Mouse (Mus musculus): Measurements from ENCODE around the gene Relb. TPM values are rescaled to one million over a fixed set of nuclear protein-coding genes. Genes with fewer than 3 reads are reported as not detected.
A peak's percentile ranks its signal among the peaks of the same experiment; 100 is the strongest.

Gene Relb
- total and polyA plus RNA-seq, 3 experiments: 44.0 to 59.6 (median 58.1) TPM

DNA sequence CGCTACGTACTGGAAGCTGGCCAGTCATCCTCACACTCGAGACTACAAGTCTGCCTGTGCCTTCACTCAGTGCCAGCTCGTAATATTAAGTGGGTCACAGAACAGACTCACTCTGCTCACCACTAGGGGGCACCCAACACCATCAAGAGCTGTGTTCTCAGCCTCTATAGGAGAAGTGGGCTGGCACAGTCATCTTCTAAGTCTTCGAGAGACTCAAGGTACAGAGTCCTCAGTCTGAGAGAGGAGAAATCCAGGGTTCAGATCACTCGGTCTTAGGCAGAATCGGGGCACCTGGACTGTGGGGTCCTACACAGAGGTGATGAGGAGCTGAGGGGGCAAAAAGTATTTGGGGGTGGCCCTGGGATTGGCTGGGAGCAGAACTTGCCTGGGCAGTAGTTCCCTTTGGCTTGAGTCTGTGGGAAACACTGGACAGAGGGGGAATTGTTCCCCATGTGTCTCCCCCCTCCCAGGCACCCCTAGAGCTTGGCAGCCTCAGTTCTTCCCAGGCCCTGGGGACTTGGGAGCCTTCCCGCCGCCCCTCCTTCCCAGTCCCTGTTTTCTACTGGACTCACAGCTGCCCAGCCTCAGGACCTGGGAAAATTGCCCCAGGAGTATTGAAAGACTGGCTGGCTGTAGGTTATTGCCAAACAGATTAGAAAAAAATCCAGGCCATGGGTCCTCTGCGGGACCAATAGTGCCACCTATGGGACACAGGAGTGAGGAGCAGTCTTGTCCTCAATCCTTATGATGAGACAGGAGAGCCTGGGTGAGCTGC lies 39.9 kb upstream of the Relb start:
- H3K9ac ChIP-seq (ENCODE audit: insufficient read depth, low read depth): peak overlapping the region; percentile 55
- peak overlapping the region; percentile 79 for H3K4me2 ChIP-seq (ENCODE audit: insufficient read depth, low read depth, poor library complexity, severe bottlenecking)
- in situ Hi-C loops (cut with MboI; ENCODE audit: low pct_ligation_motif_present, low pct_unique_long_range_greater_than_20kb, low sequenced_read_pairs) (loop anchor here (5.0 kb wide), 2 partner anchors 43 to 203 kb away; no protein-coding TSS in a partner anchor), dilution Hi-C loops (cut with MboI; ENCODE audit: extremely low pct_ligation_motif_present, extremely low pct_unique_long_range_greater_than_20kb, low sequenced_read_pairs) (no loop called here)
- H3K9me3 ChIP-seq (replicated peaks; ENCODE audit: low read length): no peaks in the 10 kb centered on the region
- peaks cover 7 to 29% of the 10 kb centered on the region in 2 experiments; a peak in 3 of 4 replicates for H3K4me1 ChIP-seq (ENCODE audit: control insufficient read depth in 1 of 2, insufficient read depth in 2 of 2)
- H3K36me3 ChIP-seq (replicated peaks in 1 of 2; ENCODE audit: control insufficient read depth in 1 of 2, insufficient read depth in 1 of 2, low read length in 1 of 2): no peaks in the 10 kb centered on the region
- peaks cover 2% of the 10 kb centered on the region for H3K27me3 ChIP-seq (replicated peaks)
- peaks cover 5% of the 10 kb centered on the region for H3K79me2 ChIP-seq (replicated peaks; ENCODE audit: control insufficient read depth, extremely low read depth, insufficient read depth, poor library complexity, severe bottlenecking)
- peak overlapping the region; percentile 30; the same call in 1 of the 2 replicates for H3K27ac ChIP-seq (ENCODE audit: insufficient read depth, low read depth)
- TF ChIP-seq IRF4 (IDR thresholded peaks at IDR 0.05; ENCODE audit: low read depth, low read length) (peak; percentile 33; the same call in 1 of the 2 replicates), UBTF (IDR thresholded peaks at IDR 0.05; ENCODE audit: low read depth, low read length) (no peak), NRF1 (IDR thresholded peaks at IDR 0.05; ENCODE audit: low read depth, low read length) (no peak), ELF1 (IDR thresholded peaks at IDR 0.05; ENCODE audit: low read depth, low read length) (no peak), MAX (IDR thresholded peaks at IDR 0.05; ENCODE audit: low read length) (0 out of 2 replicates have a peak, but pooled peaks have one; percentile 8), KAT2A (IDR thresholded peaks at IDR 0.05; ENCODE audit: insufficient replicate concordance, low read length) (no peak), POLR2A (IDR thresholded peaks at IDR 0.05; ENCODE audit: low read depth, low read length) (peak; percentile 40; the same call in 1 of the 2 replicates), POLR2AphosphoS2 (IDR thresholded peaks at IDR 0.05; ENCODE audit: low read depth, low read length) (no peak), JUN (IDR thresholded peaks at IDR 0.05; ENCODE audit: insufficient read depth, low read depth, low read length) (no peak), CTCF (conservative IDR thresholded peaks at IDR 0.05 in 1 of 2, IDR thresholded peaks at IDR 0.05 in 1 of 2; ENCODE audit: low read depth in 2 of 2, low read length in 2 of 2) (peak; percentile 82 to 96), SMC3 (IDR thresholded peaks at IDR 0.05; ENCODE audit: low read depth, low read length) (peak; percentile 81), RAD21 (IDR thresholded peaks at IDR 0.05; ENCODE audit: low read depth, low read length) (peak; percentile 88), MXI1 (IDR thresholded peaks at IDR 0.05; ENCODE audit: low read depth, low read length) (no peak), JUND (conservative IDR thresholded peaks at IDR 0.05; ENCODE audit: low read depth, low read length) (no peak), ZNF384 (IDR thresholded peaks at IDR 0.05; ENCODE audit: low read depth, low read length) (peak; percentile 93), SIN3A (IDR thresholded peaks at IDR 0.05; ENCODE audit: low read length) (no peak), HCFC1 (IDR thresholded peaks at IDR 0.05; ENCODE audit: low read depth, low read length) (no peak), USF1 (IDR thresholded peaks at IDR 0.05; ENCODE audit: low read depth, low read length) (no peak)
- peak; percentile 97 for DNase-seq (ENCODE audit: extremely low read depth)
- H3K4me3 ChIP-seq (replicated peaks in 1 of 3; ENCODE audit: low read depth in 2 of 3, low read length in 2 of 3, poor library complexity in 1 of 3): peak overlapping the region in 2 of 3 experiments; percentile 2 to 19

DNA sequence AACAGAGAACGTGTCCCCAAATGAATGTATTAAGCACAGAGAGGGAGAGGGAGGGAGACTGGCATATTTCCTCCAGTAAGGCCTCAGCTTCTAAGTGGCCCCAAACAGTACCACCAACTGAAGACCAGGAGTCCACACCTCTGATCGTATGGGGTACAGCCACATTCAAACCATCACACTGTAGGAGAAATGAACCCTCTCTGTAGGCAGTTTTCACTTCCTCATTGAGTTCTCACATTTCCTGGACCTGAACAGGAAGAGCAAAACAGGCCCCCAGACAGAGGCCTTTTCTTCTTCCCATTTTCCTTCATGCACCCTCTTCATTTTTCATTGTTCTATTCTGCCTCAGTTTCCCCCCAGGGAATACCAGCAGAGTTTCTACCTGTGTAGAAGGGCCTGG lies 38.2 kb upstream of the Relb start:
- H3K9ac ChIP-seq (ENCODE audit: insufficient read depth, low read depth): no peak overlapping the region
- H3K4me3 ChIP-seq (replicated peaks in 1 of 3; ENCODE audit: low read depth in 2 of 3, low read length in 2 of 3, poor library complexity in 1 of 3): no peak overlapping the region
- dilution Hi-C loops (cut with MboI; ENCODE audit: extremely low pct_ligation_motif_present, extremely low pct_unique_long_range_greater_than_20kb, low sequenced_read_pairs): no loop called here
- TF ChIP-seq HCFC1 (IDR thresholded peaks at IDR 0.05; ENCODE audit: low read depth, low read length) (0 out of 2 replicates have a peak, but pooled peaks have one; percentile 22), MAX (IDR thresholded peaks at IDR 0.05; ENCODE audit: low read length) (peak; percentile 50; the same call in 1 of the 2 replicates), BHLHE40 (IDR thresholded peaks at IDR 0.05; ENCODE audit: low read depth, low read length) (no peak), TCF12 (IDR thresholded peaks at IDR 0.05; ENCODE audit: low read depth, low read length) (0 out of 2 replicates have a peak, but pooled peaks have one; percentile 31), MYC (IDR thresholded peaks at IDR 0.05; ENCODE audit: low read depth, low read length) (no peak; the same call in 1 of the 2 replicates), MAFK (IDR thresholded peaks at IDR 0.05; ENCODE audit: insufficient replicate concordance, low read length) (peak; percentile 45; the same call in 1 of the 2 replicates), USF2 (conservative IDR thresholded peaks at IDR 0.05; ENCODE audit: low read depth, low read length) (no peak), UBTF (IDR thresholded peaks at IDR 0.05; ENCODE audit: low read depth, low read length) (no peak), POLR2A (IDR thresholded peaks at IDR 0.05; ENCODE audit: low read depth, low read length) (no peak), PAX5 (IDR thresholded peaks at IDR 0.05; ENCODE audit: low read length) (no peak), RCOR1 (conservative IDR thresholded peaks at IDR 0.05; ENCODE audit: low read depth, low read length) (0 out of 2 replicates have a peak, but pooled peaks have one; percentile 67), CHD2 (IDR thresholded peaks at IDR 0.05; ENCODE audit: low read length) (peak; percentile 50; the same call in 1 of the 2 replicates), E2F4 (IDR thresholded peaks at IDR 0.05; ENCODE audit: insufficient replicate concordance, low read depth, low read length) (no peak), KAT2A (IDR thresholded peaks at IDR 0.05; ENCODE audit: insufficient replicate concordance, low read length) (no peak), CHD1 (IDR thresholded peaks at IDR 0.05; ENCODE audit: low read depth, low read length) (no peak), ZNF384 (IDR thresholded peaks at IDR 0.05; ENCODE audit: low read depth, low read length) (no peak), EP300 (IDR thresholded peaks at IDR 0.05; ENCODE audit: low read length) (peak; percentile 87), IRF4 (IDR thresholded peaks at IDR 0.05; ENCODE audit: low read depth, low read length) (peak; percentile 91), ELF1 (IDR thresholded peaks at IDR 0.05; ENCODE audit: low read depth, low read length) (peak; percentile 79), JUN (IDR thresholded peaks at IDR 0.05; ENCODE audit: insufficient read depth, low read depth, low read length) (no peak)

More for the DNA sequence above, 38.2 kb upstream of the Relb start:
- Histone ChIP-seq H3K9me3 (replicated peaks; ENCODE audit: low read length) (no peaks in the 10 kb centered on the region), H3K79me2 (replicated peaks; ENCODE audit: control insufficient read depth, extremely low read depth, insufficient read depth, poor library complexity, severe bottlenecking) (peaks cover 22% of the 10 kb centered on the region), H3K27me3 (replicated peaks) (peaks cover 2% of the 10 kb centered on the region), H3K36me3 (replicated peaks in 1 of 2; ENCODE audit: control insufficient read depth in 1 of 2, insufficient read depth in 1 of 2, low read length in 1 of 2) (peaks cover 5% of the 10 kb centered on the region in 2 experiments), H3K4me1 (ENCODE audit: control insufficient read depth in 1 of 2, insufficient read depth in 2 of 2) (peaks cover 14 to 45% of the 10 kb centered on the region in 2 experiments; a peak in 3 of 4 replicates), H3K27ac (ENCODE audit: insufficient read depth, low read depth) (peak overlapping the region; percentile 72), H3K4me2 (ENCODE audit: insufficient read depth, low read depth, poor library complexity, severe bottlenecking) (no peak overlapping the region)
- DNase-seq (ENCODE audit: extremely low read depth): peak; percentile 52
- in situ Hi-C loops (cut with MboI; ENCODE audit: low pct_ligation_motif_present, low pct_unique_long_range_greater_than_20kb, low sequenced_read_pairs): loop anchor here (5.0 kb wide), 2 partner anchors 45 to 205 kb away; no protein-coding TSS in a partner anchor
